Mouse (Mus musculus) kidney, adult 2 months (tissue): ENCODE data around the gene Slc5a10. TPM values are rescaled to one million over a fixed set of nuclear protein-coding genes. Genes with fewer than 3 reads are reported as not detected.
"Not testable (repeated sequence)": the region's sequence is repeated elsewhere in the genome, so short reads cannot be mapped to it uniquely, and the experiment has no call there.

ENCODE experiments used
- DNase-seq: peaks from one replicate; pipeline ENCODE4 v3.0.0; 2021
- H3K27ac ChIP-seq: fragments of 200-500 bp; 2 replicates; pipeline ENCODE4 v1.5.1; 2012; ENCODE audit warnings: low read depth, low read length, control low read depth, inconsistent platforms; ENCODE audit not compliant: insufficient read depth
- H3K27me3 ChIP-seq: fragments of 200-500 bp; replicated peaks from 2 replicates; pipeline ENCODE4 v1.6.1; 2012; ENCODE audit warnings: mild to moderate bottlenecking, moderate library complexity, low read length, inconsistent platforms; ENCODE audit not compliant: control insufficient read depth, insufficient read depth
- H3K36me3 ChIP-seq: fragments of 200-500 bp; 2 replicates; pipeline ENCODE4 v1.6.1; 2012; ENCODE audit warnings: mild to moderate bottlenecking, moderate library complexity, low read length, inconsistent platforms; ENCODE audit not compliant: control insufficient read depth, insufficient read depth
- H3K4me1 ChIP-seq: fragments of 200-500 bp; 2 replicates; pipeline ENCODE4 v1.6.1; 2011; ENCODE audit warnings: low read length; ENCODE audit not compliant: control insufficient read depth, insufficient read depth
- H3K4me3 ChIP-seq: fragments of 200-500 bp; 2 replicates; pipeline ENCODE4 v1.5.1; 2011; ENCODE audit warnings: mild to moderate bottlenecking, low read depth, low read length, control low read depth; ENCODE audit not compliant: insufficient read depth
- CTCF ChIP-seq: fragments of 200-500 bp; conservative IDR thresholded peaks from 2 replicates; pipeline ENCODE4 v1.5.1; 2011; ENCODE audit warnings: low read depth, mild to moderate bottlenecking, control low read depth, low read length, moderate library complexity, mixed read lengths; ENCODE audit not compliant: insufficient read depth, insufficient read length
- POLR2A ChIP-seq: fragments of 200-500 bp; IDR thresholded peaks from one replicate; pipeline ENCODE4 v1.6.1; 2011; ENCODE audit warnings: low read depth, low read length, control low read depth
- WGBS: fragments of 180-500 bp; shearing (Covaris S2); methylation state at CpG from one replicate; pipeline ENCODE4 v1.1.7; 2018; 5-methylcytosine and 5-hydroxymethylcytosine counted together
- polyA plus RNA-seq: library from polyadenylated mRNA; depleted of rRNA; stranded (reverse); fragments of >200 nt; gene quantifications from 2 replicates; pipeline ENCODE4 v1.2.3, GENCODE M21; 2012

Slc5a10 gene
- polyA plus RNA-seq, 1 experiment = 348 TPM

DNA sequence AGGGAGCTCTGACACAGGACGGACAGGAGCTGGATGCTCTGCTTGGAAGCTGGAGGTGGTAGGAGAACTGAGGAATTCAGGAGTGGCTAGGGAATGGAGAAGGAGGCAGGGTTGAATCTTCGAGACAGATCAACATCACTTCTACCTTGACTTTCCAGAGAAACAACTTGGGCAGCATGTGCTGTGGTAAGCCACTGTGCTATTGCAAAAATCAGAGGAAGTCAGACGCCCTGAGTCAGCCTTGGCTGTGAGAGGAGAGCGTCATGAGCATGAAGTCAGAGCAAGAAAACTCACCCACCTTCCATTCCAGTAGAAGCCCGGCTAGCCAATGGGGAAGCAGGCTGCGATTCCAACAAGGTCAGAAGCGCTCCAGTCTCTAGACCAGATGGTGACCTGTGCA, 78.5 kb downstream of the Slc5a10 start:
- WGBS = 82% methylated on average over 7 of the region's 7 CpGs
- no peak for DNase-seq
- no peaks in the 10 kb centered on the region for H3K27me3 ChIP-seq
- no peak overlapping the region for H3K27ac ChIP-seq
- H3K4me3 ChIP-seq = no peak overlapping the region
- no peak for TF ChIP-seq CTCF
- TF ChIP-seq POLR2A = no peak
- no peaks in the 10 kb centered on the region for H3K36me3 ChIP-seq
- peaks cover 2% of the 10 kb centered on the region; the same call in 1 of the 2 replicates for H3K4me1 ChIP-seq

DNA sequence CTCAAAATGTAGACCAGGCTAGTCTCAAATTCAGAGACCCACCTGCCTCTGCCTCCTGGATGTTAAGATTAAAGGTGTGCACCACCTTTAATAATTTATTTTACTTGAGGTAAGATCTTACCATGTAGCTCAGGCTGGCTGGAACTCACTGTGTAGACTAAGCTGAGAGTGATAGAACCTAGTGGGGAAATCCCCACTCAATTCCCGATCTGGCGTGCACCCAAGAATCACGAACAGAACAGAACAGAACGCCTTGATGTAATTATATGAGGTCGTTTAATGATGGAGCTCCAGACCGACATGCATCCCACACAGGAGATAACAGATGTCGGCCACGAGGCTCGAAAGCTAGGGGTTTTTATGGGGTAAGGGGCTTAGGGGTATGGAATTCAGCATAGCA, 80.0 kb downstream of the Slc5a10 start:
- DNase-seq, H3K36me3 ChIP-seq, H3K27me3 ChIP-seq, H3K4me1 ChIP-seq, H3K4me3 ChIP-seq, H3K27ac ChIP-seq: not testable (repeated sequence)
- 62% methylated on average over 9 of the region's 9 CpGs for WGBS

GRCm38 (mm10) chr11:61639601-61640177, 80.9 kb downstream of the Slc5a10 start:
- H3K27ac ChIP-seq = no peak overlapping the region
- no peak for DNase-seq
- 91% methylated on average over 6 of the region's 6 CpGs for WGBS
- H3K27me3 ChIP-seq = no peaks in the 10 kb centered on the region
- peaks cover 6% of the 10 kb centered on the region; the same call in 1 of the 2 replicates for H3K4me1 ChIP-seq
- no peak overlapping the region for H3K4me3 ChIP-seq
- TF ChIP-seq CTCF (no peak), POLR2A (no peak)
- H3K36me3 ChIP-seq = no peaks in the 10 kb centered on the region

DNA sequence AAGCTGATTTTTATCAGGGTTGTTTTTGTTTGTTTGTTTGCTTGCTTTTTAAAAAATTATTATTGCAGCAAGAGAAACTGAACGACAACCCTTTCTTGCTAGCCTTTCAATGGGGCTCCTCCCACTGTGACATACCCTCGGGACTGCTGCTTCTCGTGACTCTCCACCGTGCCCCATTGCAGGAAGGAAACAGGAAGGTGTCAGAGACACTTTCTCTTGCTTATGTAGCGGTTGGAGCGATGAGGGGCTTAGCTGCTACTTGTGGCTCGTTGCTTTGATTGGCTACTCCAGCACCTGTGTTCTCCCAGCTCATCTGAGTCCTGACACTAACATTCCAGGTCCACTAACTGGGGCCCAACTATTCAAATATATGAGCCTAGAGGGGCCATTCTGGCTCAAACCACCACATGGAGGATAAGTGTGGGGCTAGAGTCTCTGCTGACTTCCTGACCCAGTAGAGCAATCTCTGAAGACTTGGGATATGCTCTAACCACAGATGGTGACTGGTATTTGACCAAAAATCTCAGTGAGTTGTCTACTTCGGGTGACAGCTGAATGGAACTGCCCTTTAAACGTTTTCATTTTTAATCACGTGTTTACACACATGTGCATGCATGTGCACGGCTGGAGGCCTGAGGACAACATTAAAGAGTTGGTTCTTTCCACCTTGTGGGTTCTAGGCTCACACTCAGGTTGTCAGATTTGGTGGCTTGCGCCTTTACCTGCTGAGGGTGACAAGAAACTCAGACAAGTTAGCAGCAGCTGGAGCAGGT, 81.7 kb downstream of the Slc5a10 start:
- TF ChIP-seq POLR2A (no peak), CTCF (no peak)
- WGBS = 67% methylated on average over 12 of the region's 12 CpGs
- Histone ChIP-seq H3K36me3 (no peaks in the 10 kb centered on the region), H3K4me1 (peaks cover 6% of the 10 kb centered on the region; the same call in 1 of the 2 replicates), H3K27me3 (no peaks in the 10 kb centered on the region), H3K27ac (no peak overlapping the region), H3K4me3 (no peak overlapping the region)
- DNase-seq = no peak

- TF ChIP-seq POLR2A (no peak), CTCF (no peak)
- Histone ChIP-seq H3K27me3 (no peaks in the 10 kb centered on the region), H3K4me3 (no peak overlapping the region), H3K36me3 (no peaks in the 10 kb centered on the region), H3K27ac (no peak overlapping the region), H3K4me1 (peaks cover 3% of the 10 kb centered on the region; the same call in 1 of the 2 replicates)
- 93% methylated on average over 3 of the region's 3 CpGs for WGBS
- no peak for DNase-seq
Observed at GRCm38 (mm10) chr11:61637856-61638255, 82.8 kb downstream of the Slc5a10 start.

GRCm38 (mm10) chr11:61637413-61637812, 83.2 kb downstream of the Slc5a10 start:
- WGBS = 54% methylated on average over 1 of the region's 1 CpGs
- H3K27ac ChIP-seq = no peak overlapping the region
- no peak overlapping the region for H3K4me3 ChIP-seq
- H3K27me3 ChIP-seq = no peaks in the 10 kb centered on the region
- no peaks in the 10 kb centered on the region for H3K36me3 ChIP-seq
- peaks cover 3% of the 10 kb centered on the region; the same call in 1 of the 2 replicates for H3K4me1 ChIP-seq
- no peak for TF ChIP-seq POLR2A
- TF ChIP-seq CTCF = no peak
- DNase-seq = no peak

DNA sequence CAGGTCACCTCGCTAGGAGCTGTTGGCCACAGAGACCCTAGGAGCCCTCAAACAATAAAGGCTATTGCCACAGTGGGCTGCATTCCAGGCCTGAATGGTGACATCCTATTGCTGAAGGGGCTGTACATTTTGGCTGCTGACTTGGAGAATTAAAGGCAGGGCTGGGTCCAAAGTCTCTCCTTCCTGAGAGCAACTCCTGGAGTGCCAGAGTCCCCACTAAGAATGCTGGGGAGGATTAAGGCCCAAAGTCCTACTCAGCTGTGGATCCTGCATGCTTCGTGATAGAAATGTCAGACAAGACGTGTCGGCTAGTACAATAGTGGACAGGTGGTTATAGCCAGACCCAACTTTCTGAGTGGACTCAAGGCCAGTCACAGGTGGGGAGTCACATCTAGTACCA, 84.3 kb downstream of the Slc5a10 start:
- H3K4me3 ChIP-seq, H3K36me3 ChIP-seq, H3K27ac ChIP-seq, H3K4me1 ChIP-seq, H3K27me3 ChIP-seq: not testable (repeated sequence)
- whole genome bisulfite sequencing = 62% methylated on average over 3 of the region's 4 CpGs
- peak; percentile 60 for DNase-seq

GRCm38 (mm10) chr11:61629621-61630020, 91.0 kb downstream of the Slc5a10 start:
- Histone ChIP-seq H3K4me1 (no peaks in the 10 kb centered on the region), H3K27me3 (no peaks in the 10 kb centered on the region), H3K36me3 (no peaks in the 10 kb centered on the region), H3K27ac (no peak overlapping the region), H3K4me3 (no peak overlapping the region)
- no peak for DNase-seq
- WGBS = 60% methylated on average over 3 of the region's 3 CpGs
- peak; percentile 48 for TF ChIP-seq CTCF
- no peak for TF ChIP-seq POLR2A
